Mouse (Mus musculus) midbrain, embryonic 13.5 days (tissue): Measurements from ENCODE around the gene Gm4559. TPM values are rescaled to one million over a fixed set of nuclear protein-coding genes. Genes with fewer than 3 reads are reported as not detected.
"Not testable (repeated sequence)": the region's sequence is repeated elsewhere in the genome, so short reads cannot be mapped to it uniquely, and the experiment has no call there.

ENCODE experiments used
- ATAC-seq: fragments of 200-750 bp; cut with Nextera tagmentation; 2 replicates; pipeline ENCODE4 v1.8.0; 2017; ENCODE audit warnings: mild to moderate bottlenecking, moderate TSS enrichment, moderate library complexity
- H3K27ac ChIP-seq: fragments of 300-500 bp; sonication (generic); 2 replicates; pipeline ENCODE4 v1.5.1; 2015; ENCODE audit warnings: inconsistent platforms, mild to moderate bottlenecking, moderate library complexity
- H3K27me3 ChIP-seq: fragments of 300-500 bp; sonication (generic); 2 replicates; pipeline ENCODE4 v1.6.1; 2015; ENCODE audit warnings: mild to moderate bottlenecking, inconsistent platforms
- H3K36me3 ChIP-seq: fragments of 300-500 bp; sonication (generic); 2 replicates; pipeline ENCODE4 v1.6.1; 2015; ENCODE audit warnings: mild to moderate bottlenecking, inconsistent platforms
- H3K4me1 ChIP-seq: fragments of 300-500 bp; sonication (generic); replicated peaks from 2 replicates; pipeline ENCODE4 v1.6.1; 2015; ENCODE audit warnings: inconsistent platforms
- H3K4me2 ChIP-seq: fragments of 300-500 bp; sonication (generic); replicated peaks from 2 replicates; pipeline ENCODE4 v1.6.1; 2015; ENCODE audit warnings: moderate library complexity, mild to moderate bottlenecking, inconsistent platforms
- H3K4me3 ChIP-seq: fragments of 300-500 bp; sonication (generic); replicated peaks from 2 replicates; pipeline ENCODE4 v1.5.1; 2015; ENCODE audit warnings: mild to moderate bottlenecking, inconsistent platforms
- H3K9ac ChIP-seq: fragments of 300-500 bp; sonication (generic); replicated peaks from 2 replicates; pipeline ENCODE4 v1.6.1; 2015; ENCODE audit warnings: mild to moderate bottlenecking, inconsistent platforms
- H3K9me3 ChIP-seq: fragments of 300-500 bp; sonication (generic); 2 replicates; pipeline ENCODE4 v1.6.1; 2016; ENCODE audit warnings: mild to moderate bottlenecking, inconsistent platforms
- WGBS: fragments of 180-500 bp; shearing (Covaris S2); methylation state at CpG from one replicate; pipeline ENCODE4 v1.1.7; 2015; 5-methylcytosine and 5-hydroxymethylcytosine counted together
- polyA plus RNA-seq: library from polyadenylated mRNA; unstranded; fragments of >200 nt; fragmentation: Nextera tagmentation; extraction: Ambion mirVana; gene quantifications from 2 replicates; pipeline ENCODE4 v1.2.1, GENCODE M21; 2015

Gene Gm4559
- not detected in 2 replicates for polyA plus RNA-seq

GRCm38 (mm10) chr7:142274263-142274662 is at the start of gene Gm4559:
TSS of gene Gm4559 (minus strand) at chr7:142274363.
- not testable (repeated sequence) for H3K9me3 ChIP-seq, H3K4me1 ChIP-seq, H3K4me3 ChIP-seq, ATAC-seq, H3K27ac ChIP-seq, H3K36me3 ChIP-seq, H3K9ac ChIP-seq, H3K27me3 ChIP-seq, H3K4me2 ChIP-seq

GRCm38 (mm10) chr7:142323396-142324117 is 49.4 kb upstream of the Gm4559 start:
- Histone ChIP-seq H3K36me3 (no peaks in the 10 kb centered on the region), H3K27me3 (no peaks in the 10 kb centered on the region), H3K4me2 (no peak overlapping the region), H3K27ac (no peak overlapping the region), H3K9ac (no peak overlapping the region), H3K9me3 (no peaks in the 10 kb centered on the region), H3K4me1 (peaks cover 20% of the 10 kb centered on the region), H3K4me3 (no peak overlapping the region)
- ATAC-seq, result no peak
- 90% methylated on average over 12 of the region's 12 CpGs for WGBS

- WGBS, result 91% methylated on average over 6 of the region's 6 CpGs
- ATAC-seq, result no peak
- no peak overlapping the region for H3K4me3 ChIP-seq
Measured at GRCm38 (mm10) chr7:142322641-142323040, 48.5 kb upstream of the Gm4559 start.

GRCm38 (mm10) chr7:142321637-142322306 is 47.6 kb upstream of the Gm4559 start:
- H3K9ac ChIP-seq, H3K9me3 ChIP-seq, H3K27ac ChIP-seq, H3K27me3 ChIP-seq, H3K36me3 ChIP-seq, ATAC-seq, H3K4me2 ChIP-seq, H3K4me3 ChIP-seq: not testable (repeated sequence)
- WGBS, result 44% methylated on average over 5 of the region's 10 CpGs
- H3K4me1 ChIP-seq, result peaks cover 19% of the 10 kb centered on the region

More at GRCm38 (mm10) chr7:142322641-142323040, 48.5 kb upstream of the Gm4559 start:
- Histone ChIP-seq H3K9me3 (no peaks in the 10 kb centered on the region), H3K27me3 (no peaks in the 10 kb centered on the region), H3K9ac (no peak overlapping the region), H3K4me1 (peaks cover 19% of the 10 kb centered on the region), H3K36me3 (no peaks in the 10 kb centered on the region), H3K4me2 (no peak overlapping the region), H3K27ac (no peak overlapping the region)

- Histone ChIP-seq H3K9ac (no peak overlapping the region), H3K36me3 (no peaks in the 10 kb centered on the region), H3K4me2 (no peak overlapping the region), H3K27me3 (no peaks in the 10 kb centered on the region), H3K4me3 (no peak overlapping the region), H3K4me1 (peaks cover 19% of the 10 kb centered on the region), H3K9me3 (no peaks in the 10 kb centered on the region), H3K27ac (no peak overlapping the region)
- no peak for ATAC-seq
- 52% methylated on average over 2 of the region's 2 CpGs for WGBS
Measured at GRCm38 (mm10) chr7:142320906-142321305, 46.7 kb upstream of the Gm4559 start.

GRCm38 (mm10) chr7:142319124-142319523 is 45.0 kb upstream of the Gm4559 start:
- H3K9ac ChIP-seq, result no peak overlapping the region
- H3K4me2 ChIP-seq, result no peak overlapping the region
- H3K27ac ChIP-seq, result no peak overlapping the region
- ATAC-seq, result no peak
- H3K4me3 ChIP-seq, result no peak overlapping the region
- no peaks in the 10 kb centered on the region for H3K9me3 ChIP-seq
- no peaks in the 10 kb centered on the region for H3K27me3 ChIP-seq
- WGBS, result 80% methylated on average over 11 of the region's 11 CpGs
- peaks cover 31% of the 10 kb centered on the region for H3K4me1 ChIP-seq
- no peaks in the 10 kb centered on the region for H3K36me3 ChIP-seq

- Histone ChIP-seq H3K36me3 (no peaks in the 10 kb centered on the region), H3K27me3 (no peaks in the 10 kb centered on the region), H3K4me1 (peaks cover 31% of the 10 kb centered on the region), H3K4me3 (no peak overlapping the region), H3K9me3 (no peaks in the 10 kb centered on the region), H3K9ac (no peak overlapping the region), H3K27ac (no peak overlapping the region), H3K4me2 (no peak overlapping the region)
- no peak for ATAC-seq
- WGBS, result 91% methylated on average over 5 of the region's 5 CpGs
Measured at GRCm38 (mm10) chr7:142317216-142317615, 43.1 kb upstream of the Gm4559 start.

- H3K27ac ChIP-seq, result no peak overlapping the region
- H3K4me1 ChIP-seq, result peaks cover 27% of the 10 kb centered on the region
- H3K27me3 ChIP-seq, result no peaks in the 10 kb centered on the region
- peak; percentile 64 for ATAC-seq
- H3K4me3 ChIP-seq, result no peak overlapping the region
- 50% methylated on average over 6 of the region's 6 CpGs for WGBS
- H3K9ac ChIP-seq, result no peak overlapping the region
- no peaks in the 10 kb centered on the region for H3K36me3 ChIP-seq
- H3K4me2 ChIP-seq, result no peak overlapping the region
- H3K9me3 ChIP-seq, result no peaks in the 10 kb centered on the region
Measured at GRCm38 (mm10) chr7:142316558-142316957, 42.4 kb upstream of the Gm4559 start.

GRCm38 (mm10) chr7:142314600-142315285 is 40.6 kb upstream of the Gm4559 start:
- H3K9me3 ChIP-seq, result no peaks in the 10 kb centered on the region
- ATAC-seq, result peak; percentile 66
- peaks cover 20% of the 10 kb centered on the region for H3K4me1 ChIP-seq
- no peaks in the 10 kb centered on the region for H3K27me3 ChIP-seq
- WGBS, result 46% methylated on average over 5 of the region's 5 CpGs
- no peaks in the 10 kb centered on the region for H3K36me3 ChIP-seq
- H3K9ac ChIP-seq, result no peak overlapping the region
- H3K4me2 ChIP-seq, result no peak overlapping the region
- H3K4me3 ChIP-seq, result no peak overlapping the region
- peak overlapping the region; percentile 21; the same call in 1 of the 2 replicates for H3K27ac ChIP-seq

- H3K4me1 ChIP-seq, H3K27me3 ChIP-seq, H3K4me2 ChIP-seq, H3K36me3 ChIP-seq, H3K9me3 ChIP-seq, H3K27ac ChIP-seq, ATAC-seq, H3K4me3 ChIP-seq, H3K9ac ChIP-seq: not testable (repeated sequence)
- 100% methylated on average over 1 of the region's 1 CpGs for WGBS
Measured at GRCm38 (mm10) chr7:142303929-142304328, 29.8 kb upstream of the Gm4559 start.

GRCm38 (mm10) chr7:142303249-142303648 is 29.1 kb upstream of the Gm4559 start, which contains the start of gene Krtap5-4:
TSS of gene Krtap5-4 (plus strand) at chr7:142303549.
- no peaks in the 10 kb centered on the region for H3K4me1 ChIP-seq
- no peak within 1 kb of the TSS for H3K4me3 ChIP-seq
- no peak within 1 kb of the TSS for H3K4me2 ChIP-seq
- no peaks in the 10 kb centered on the region for H3K9me3 ChIP-seq
- no peaks in the 10 kb centered on the region for H3K27me3 ChIP-seq
- H3K27ac ChIP-seq, result no peak within 1 kb of the TSS
- 59% methylated on average over 3 of the region's 3 CpGs for WGBS
- no peak for ATAC-seq
- no peaks in the 10 kb centered on the region for H3K36me3 ChIP-seq
- no peak within 1 kb of the TSS for H3K9ac ChIP-seq

- H3K4me3 ChIP-seq, H3K36me3 ChIP-seq, H3K9me3 ChIP-seq, H3K4me2 ChIP-seq, H3K27ac ChIP-seq, H3K27me3 ChIP-seq, ATAC-seq, H3K9ac ChIP-seq, H3K4me1 ChIP-seq: not testable (repeated sequence)
Measured at GRCm38 (mm10) chr7:142297018-142297417, 22.9 kb upstream of the Gm4559 start, which contains the start of gene Krtap5-1. TSS of gene Krtap5-1 (minus strand) at chr7:142297118.
